Mouse (Mus musculus): ENCODE results near the gene Opn3. TPM values are rescaled to one million over a fixed set of nuclear protein-coding genes. Genes with fewer than 3 reads are reported as not detected.

Opn3 gene
- polyA plus RNA-seq (2021; fragmentation: Nextera tagmentation), result 5.5 and 6.8 TPM in 2 replicates
- long read RNA-seq, experiment 1, transcript Opn3-201 (4 exons, 1,913 nt), result major isoform, 23 of 24 reads
- long read RNA-seq, experiment 1, partial matches to known transcripts, result 0 of 24 reads
- long read RNA-seq, experiment 1, other reads (novel, unspliced or antisense), result 1 of 24 reads
- long read RNA-seq, experiment 2, transcript Opn3-201 (4 exons, 1,913 nt), result major isoform, 8 of 9 reads
- long read RNA-seq, experiment 2, partial matches to known transcripts, result 0 of 9 reads
- long read RNA-seq, experiment 2, other reads (novel, unspliced or antisense), result 1 of 9 reads

GRCm38 (mm10) chr1:175692246-175692996 lies at the start of gene Opn3, which contains the start of gene Chml:
Opn3 (minus strand) TSS chr1:175692776.
Chml (minus strand) TSS chr1:175692901.

DNA sequence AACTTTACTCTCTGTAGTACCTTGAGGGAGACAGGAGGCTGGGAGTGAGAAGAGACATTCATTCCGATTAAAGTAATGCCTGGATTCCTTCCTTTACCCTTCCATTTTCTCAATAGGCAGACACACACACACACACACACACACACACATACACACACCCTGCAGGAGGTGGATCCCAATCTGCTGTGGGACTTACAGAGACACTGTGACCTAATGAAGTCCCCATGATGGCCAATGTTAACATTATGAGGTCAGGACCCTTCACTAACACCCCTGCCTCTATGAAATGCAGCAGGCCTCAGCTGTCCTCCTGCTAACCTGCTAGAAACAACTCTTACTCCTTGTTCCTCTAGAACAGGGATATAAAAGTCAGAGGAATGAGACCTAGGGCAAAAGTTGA lies 5.7 kb upstream of the Opn3 start, which contains the start of gene Wdr64:
TSS of gene Wdr64 (plus strand) at position 301 of the 400 bp plus-strand sequence.

DNA sequence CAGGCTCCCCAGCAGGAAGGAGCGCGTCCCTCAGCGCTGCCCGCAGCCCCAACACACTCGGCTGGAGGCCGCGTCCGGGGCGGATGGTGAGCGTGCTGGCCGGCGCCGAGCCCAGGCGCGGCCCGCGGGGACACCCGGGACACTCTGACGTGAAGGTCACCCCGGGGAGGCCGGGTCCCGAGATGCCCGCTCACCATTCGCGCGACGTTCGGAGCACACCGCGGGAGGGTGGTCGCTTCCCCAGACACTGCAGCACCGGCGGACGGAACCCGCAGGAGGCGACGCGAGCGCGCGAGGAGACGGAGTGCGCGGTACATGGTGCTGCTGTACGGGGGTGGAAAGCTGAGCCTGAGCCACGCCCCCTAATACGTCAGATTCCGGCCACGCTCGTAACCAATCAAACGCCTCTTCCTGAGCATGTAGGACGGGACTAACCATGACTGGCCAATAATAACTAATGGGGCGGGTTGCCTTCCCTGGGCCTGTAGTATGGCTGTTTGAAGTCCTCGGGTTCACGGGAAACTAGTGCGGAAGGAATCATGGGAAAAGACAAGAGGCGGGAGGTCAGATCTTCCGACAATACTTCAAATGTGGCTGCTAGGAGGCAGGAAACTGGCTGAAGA lies 67.2 kb downstream of the Opn3 start, which contains the start of gene Fh1:
TSS of gene Fh1 (minus strand) at position 379 of the 623 bp plus-strand sequence.

DNA sequence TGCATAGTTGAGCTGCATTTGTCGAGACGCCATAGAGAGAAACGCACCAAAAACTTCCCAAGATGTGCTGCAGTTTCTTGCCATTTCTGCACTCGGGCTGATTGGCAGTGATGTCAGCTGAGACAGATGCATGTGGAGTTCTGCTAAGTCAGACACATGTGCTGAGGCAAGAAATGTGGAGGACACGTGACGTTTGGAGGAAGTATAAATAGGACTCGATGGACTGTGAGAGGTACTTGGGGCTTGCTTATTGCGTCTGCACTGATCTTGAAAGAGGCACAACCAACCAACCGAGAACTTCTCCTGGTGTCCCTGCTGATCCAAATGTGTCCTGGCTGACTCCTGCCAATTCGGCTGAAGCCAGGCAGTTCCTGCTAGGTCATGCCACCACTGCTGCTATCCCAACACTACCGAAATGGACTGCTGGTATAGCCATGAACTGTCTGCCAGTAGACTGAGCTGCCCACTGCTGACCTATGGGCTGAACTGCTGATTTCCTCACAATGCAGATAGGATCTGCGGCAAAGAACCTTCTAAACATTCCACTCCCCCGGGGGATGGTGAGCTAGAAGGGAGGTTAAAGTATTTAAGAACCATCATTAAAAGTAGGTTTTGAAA lies 72.7 kb downstream of the Opn3 start, which contains the start of gene Kmo:
TSS of gene Kmo (plus strand) at position 568 of the 618 bp plus-strand sequence.

Other genes with a start within 250 kb of the Opn3 start
- gene Rgs7, start 200.3 kb downstream of the Opn3 start, polyA plus RNA-seq (2021; fragmentation: Nextera tagmentation), result 42.1 and 83.8 TPM in 2 replicates
- gene Kmo, start 72.4 kb downstream of the Opn3 start, polyA plus RNA-seq (2021; fragmentation: Nextera tagmentation), result 0.14 and 0.15 TPM in 2 replicates
- 125 and 170 TPM in 2 replicates for gene Fh1, start 67.1 kb downstream of the Opn3 start, polyA plus RNA-seq (2021; fragmentation: Nextera tagmentation)
- 1.0 and 1.7 TPM in 2 replicates for gene Chml, start 125 bp upstream of the Opn3 start, polyA plus RNA-seq (2021; fragmentation: Nextera tagmentation)
- not detected in 2 replicates for gene Wdr64, start 5.8 kb upstream of the Opn3 start, polyA plus RNA-seq (2021; fragmentation: Nextera tagmentation)
- 0.61 and 0.63 TPM in 2 replicates for gene Exo1, start 187.8 kb upstream of the Opn3 start, polyA plus RNA-seq (2021; fragmentation: Nextera tagmentation)
- gene Gm38100, start 227.6 kb upstream of the Opn3 start, polyA plus RNA-seq (2021; fragmentation: Nextera tagmentation), result not detected in 2 replicates

All from left cerebral cortex, adult 6 months (tissue).